Mouse (Mus musculus) C2C12 (cell line): ENCODE results near the gene Asb13.

ENCODE experiments used
- CTCF ChIP-seq: IDR thresholded peaks from one replicate; pipeline ENCODE4 v1.5.1; 2011; ENCODE audit not compliant: control insufficient read depth, insufficient read depth, insufficient read length
- MAX ChIP-seq: IDR thresholded peaks from one replicate; pipeline ENCODE4 v1.6.1; 2011; ENCODE audit warnings: mild to moderate bottlenecking, control low read depth

DNA sequence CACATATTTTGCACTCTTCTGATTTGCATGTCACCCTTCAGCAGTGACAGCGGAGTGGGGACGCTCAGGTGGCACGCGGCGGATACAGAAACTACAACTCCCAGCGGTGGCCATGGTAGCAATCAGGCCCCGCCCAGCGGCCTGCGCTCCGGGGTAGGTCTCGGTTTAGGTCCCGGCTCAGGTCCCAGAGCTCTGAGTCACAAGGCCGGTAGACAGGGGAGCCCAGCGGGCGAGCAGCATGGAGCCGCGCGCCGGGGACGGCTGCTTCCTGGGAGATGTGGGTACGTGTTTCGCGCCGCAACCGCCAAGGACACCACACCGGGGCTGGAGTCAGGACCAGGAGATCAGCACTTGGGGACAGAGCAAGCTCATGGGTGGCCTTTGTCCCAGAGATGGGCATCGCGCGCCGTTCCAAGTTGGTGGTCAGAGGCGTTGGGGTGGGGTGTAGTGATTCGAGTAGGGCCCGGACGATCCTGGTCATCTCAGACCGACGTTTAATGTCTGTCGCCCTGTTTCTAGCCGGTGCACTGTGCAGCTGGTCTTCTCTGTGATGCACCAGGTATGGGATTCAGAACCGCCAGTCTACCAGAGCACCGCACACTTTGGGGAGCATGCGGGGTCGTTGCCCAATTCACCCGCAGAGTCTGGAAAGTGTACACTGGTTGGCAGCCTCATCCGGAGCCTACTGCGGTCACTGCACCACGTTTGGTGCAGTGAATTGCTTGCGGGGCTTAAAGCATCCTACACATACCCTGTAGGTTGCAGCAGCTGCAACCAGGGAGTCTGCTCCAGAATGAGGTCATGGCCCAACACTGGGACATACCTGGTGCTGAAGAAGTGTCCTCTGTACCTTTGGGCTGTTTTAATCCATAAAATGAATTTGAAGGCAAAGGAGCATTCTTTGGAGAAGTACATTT is at the start of gene Asb13:
- TF ChIP-seq MAX (no peak), CTCF (no peak)
